Mouse (Mus musculus) G1E (cell line): ENCODE measurements around the gene 4921507P07Rik.

Source experiments
- CTCF ChIP-seq: IDR thresholded peaks from 2 replicates; pipeline ENCODE4 v1.5.1; 2012; ENCODE audit warnings: low read depth, low read length, inconsistent platforms, mixed read lengths
- GATA1 ChIP-seq: IDR thresholded peaks from 2 replicates; pipeline ENCODE4 v1.6.1; 2012; ENCODE audit warnings: borderline replicate concordance, low read length, inconsistent platforms, mixed read lengths
- GATA2 ChIP-seq: IDR thresholded peaks from 2 replicates; pipeline ENCODE4 v1.6.1; 2012; ENCODE audit warnings: low read depth, low read length, inconsistent platforms, borderline replicate concordance
- POLR2AphosphoS5 ChIP-seq: IDR thresholded peaks from 2 replicates; pipeline ENCODE4 v1.6.1; 2012; ENCODE audit warnings: low read depth, low read length, inconsistent platforms; ENCODE audit not compliant: insufficient replicate concordance
- TAL1 ChIP-seq: conservative IDR thresholded peaks from 2 replicates; pipeline ENCODE4 v1.6.1; 2012; ENCODE audit warnings: low read depth, low read length, inconsistent platforms, mixed read lengths

GRCm38 (mm10) chr6:50563651-50564050 lies 32.8 kb downstream of the 4921507P07Rik start:
- TF ChIP-seq CTCF: no peak
- no peak for TF ChIP-seq GATA1
- no peak for TF ChIP-seq TAL1
- TF ChIP-seq POLR2AphosphoS5: no peak
- no peak for TF ChIP-seq GATA2
